Mouse (Mus musculus) layer of hippocampus, adult 18-20 months (tissue): ENCODE results near the gene Bcr. TPM values are rescaled to one million over a fixed set of nuclear protein-coding genes. Genes with fewer than 3 reads are reported as not detected.

Experiments
- DNase-seq, 2 experiments: peaks; one replicate each; pipeline ENCODE4 v3.0.0; 2022; ENCODE audit warnings: low spot score in 2 of 2
- total RNA-seq, 2 experiments: library from RNA; stranded (reverse); gene quantifications; 2 replicates each; pipeline ENCODE4 v1.2.3; 2021

The Bcr gene
- total RNA-seq, 2 experiments from 2014 or later: 132 to 133 TPM

DNA sequence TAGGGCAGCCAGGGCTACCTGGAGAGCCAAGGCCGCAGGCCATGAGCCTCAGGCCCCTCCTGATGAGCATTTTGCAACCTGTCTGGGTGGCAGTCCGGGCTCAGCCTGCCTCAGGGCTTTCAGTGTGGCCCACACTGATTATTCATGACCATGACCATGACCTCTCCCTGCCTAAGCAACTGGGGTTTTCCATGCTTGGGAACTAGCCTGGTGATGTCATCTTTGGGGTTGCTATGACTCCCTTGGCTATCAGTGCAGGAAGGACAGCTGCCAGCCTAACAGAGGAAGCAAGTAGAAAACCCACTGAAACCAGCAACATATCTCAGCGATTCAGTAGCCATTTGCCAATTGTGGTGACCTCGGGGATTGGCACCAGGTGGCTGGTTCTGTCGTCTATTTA is 60.6 kb downstream of the Bcr start:
- peak; percentile 64 to 74 for DNase-seq

- DNase-seq: peak in 1 of 2 experiments; percentile 62
These were observed 65.2 kb downstream of the Bcr start for GRCm38 (mm10) chr10:75125577-75125976.

DNA sequence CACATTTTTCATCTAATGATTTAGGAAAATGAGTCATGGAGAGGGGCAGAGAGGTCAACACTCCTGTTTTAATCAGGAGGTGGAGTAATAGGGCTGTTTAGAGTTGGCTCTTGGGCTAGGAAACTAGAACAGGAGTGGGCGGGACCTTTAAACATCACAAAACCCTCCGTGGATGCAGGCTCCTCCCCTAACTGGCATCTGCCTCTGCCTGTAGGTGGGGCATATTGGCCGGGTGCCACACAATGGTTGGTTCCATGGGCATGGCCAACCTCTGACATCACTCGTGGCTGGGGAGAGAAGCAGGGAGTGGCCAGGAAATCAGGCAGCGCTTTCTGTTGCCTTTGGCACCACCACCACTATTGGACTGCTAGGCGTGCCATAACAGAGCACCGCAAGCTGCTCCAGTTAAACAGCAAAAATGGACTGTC is 68.9 kb downstream of the Bcr start:
- peak; percentile 60 to 72 for DNase-seq

GRCm38 (mm10) chr10:75130372-75131046 is 70.1 kb downstream of the Bcr start:
- no peak for DNase-seq

DNA sequence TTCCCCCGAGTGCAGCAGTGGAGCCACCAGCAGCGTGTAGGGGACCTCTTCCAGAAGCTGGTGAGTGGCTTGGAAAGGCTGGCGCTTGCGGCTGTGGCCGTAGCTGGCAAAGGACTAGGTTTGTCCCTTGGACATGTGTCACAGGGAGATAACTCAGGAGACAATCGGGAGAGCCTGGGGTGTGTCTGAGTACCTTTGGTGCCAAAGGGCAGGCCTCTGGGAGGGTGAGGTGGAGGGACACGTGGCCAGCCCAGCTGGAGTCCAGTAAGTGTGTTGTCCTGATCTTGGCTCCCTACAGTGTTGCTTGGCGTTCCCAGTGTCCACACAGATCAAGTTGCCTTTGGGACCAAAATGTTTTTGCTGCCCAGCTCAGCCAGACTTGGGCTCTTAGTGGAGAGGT is 71.2 kb downstream of the Bcr start:
- no peak for DNase-seq

DNA sequence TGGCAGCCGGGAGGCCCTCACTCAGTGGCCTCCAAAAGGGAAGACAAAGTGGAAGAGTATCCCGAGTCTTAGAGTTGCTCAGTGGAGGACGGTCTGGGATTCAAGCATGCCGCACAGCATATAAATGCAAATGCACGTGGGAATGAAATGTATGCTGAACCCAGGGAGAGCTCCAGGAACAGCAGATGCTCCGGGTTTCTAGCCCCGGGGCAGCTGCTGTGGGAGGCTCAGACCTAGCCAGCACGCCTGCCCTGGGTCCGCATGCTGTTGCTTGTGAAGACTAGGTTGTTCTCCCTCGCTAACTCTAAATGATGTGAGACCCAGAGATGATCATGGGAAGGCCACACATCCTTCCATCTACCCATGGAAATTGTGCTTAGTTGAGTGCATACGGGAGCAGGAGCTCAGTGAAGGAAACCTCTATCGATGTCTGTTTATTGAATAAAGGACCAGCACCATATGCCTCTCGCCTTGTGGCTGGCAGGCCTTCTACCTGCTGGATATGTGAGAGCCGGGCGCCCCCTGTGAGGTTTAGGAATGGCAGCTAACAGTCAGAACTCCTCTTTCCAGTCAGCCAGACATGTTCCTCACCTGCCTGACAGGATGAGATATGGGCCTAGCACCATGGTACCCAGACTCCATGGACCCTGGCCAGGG is 74.6 kb downstream of the Bcr start:
- peak in 1 of 2 experiments; percentile 60 for DNase-seq

DNA sequence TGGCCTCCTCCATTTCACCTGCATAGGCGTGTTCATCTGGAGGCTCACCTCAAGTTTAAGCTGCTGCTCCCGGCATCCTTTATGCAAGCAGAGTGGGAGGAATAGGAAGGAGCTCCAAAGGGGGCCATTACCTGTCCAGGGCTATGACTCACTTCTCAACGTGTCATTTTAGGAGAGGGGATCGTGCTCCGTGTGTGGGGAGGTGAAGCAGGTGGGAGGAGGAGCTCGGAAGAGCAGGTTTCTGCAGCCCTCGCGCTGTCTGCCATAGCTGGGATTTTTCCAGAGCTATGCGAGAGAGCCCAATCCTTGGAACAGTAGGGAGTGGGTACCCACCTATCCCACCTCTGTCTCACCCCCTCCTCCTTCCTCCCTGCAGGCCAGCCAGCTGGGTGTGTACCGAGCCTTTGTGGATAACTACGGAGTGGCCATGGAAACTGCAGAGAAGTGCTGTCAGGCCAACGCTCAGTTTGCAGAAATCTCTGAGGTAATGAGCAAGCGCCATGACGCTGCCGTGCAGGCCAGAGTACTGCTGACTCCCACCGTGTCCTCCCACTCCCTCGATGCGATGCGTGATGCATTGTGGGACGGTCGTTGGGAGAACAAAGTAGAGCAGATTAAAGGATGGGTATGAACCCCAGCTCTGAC is 75.2 kb downstream of the Bcr start:
- peak; percentile 48 to 70 for DNase-seq

GRCm38 (mm10) chr10:75137148-75137547 is 76.8 kb downstream of the Bcr start:
- no peak for DNase-seq

GRCm38 (mm10) chr10:75145221-75145620 is 84.8 kb downstream of the Bcr start:
- DNase-seq: no peak

DNA sequence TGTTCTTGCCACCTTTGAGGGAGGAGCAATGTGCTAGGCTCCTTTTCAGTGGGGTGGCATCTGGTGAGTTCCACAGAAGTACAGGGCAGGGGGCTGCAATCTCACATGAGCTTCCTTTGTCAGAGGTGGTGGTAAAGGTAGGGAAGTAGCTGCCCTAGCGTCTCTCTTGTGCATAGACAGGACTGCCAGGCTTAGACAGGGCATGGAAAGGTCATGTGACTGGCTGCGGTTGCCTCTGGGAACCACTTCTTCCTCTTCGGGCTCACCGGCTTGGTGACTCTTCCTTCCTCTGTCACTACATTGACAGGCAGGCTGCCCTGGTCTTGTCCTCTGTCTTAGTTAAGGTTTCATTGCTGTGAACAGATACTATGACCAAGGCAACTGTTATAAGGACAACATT is 85.6 kb downstream of the Bcr start:
- no peak for DNase-seq

GRCm38 (mm10) chr10:75146619-75147018 is 86.2 kb downstream of the Bcr start:
- DNase-seq: no peak

DNA sequence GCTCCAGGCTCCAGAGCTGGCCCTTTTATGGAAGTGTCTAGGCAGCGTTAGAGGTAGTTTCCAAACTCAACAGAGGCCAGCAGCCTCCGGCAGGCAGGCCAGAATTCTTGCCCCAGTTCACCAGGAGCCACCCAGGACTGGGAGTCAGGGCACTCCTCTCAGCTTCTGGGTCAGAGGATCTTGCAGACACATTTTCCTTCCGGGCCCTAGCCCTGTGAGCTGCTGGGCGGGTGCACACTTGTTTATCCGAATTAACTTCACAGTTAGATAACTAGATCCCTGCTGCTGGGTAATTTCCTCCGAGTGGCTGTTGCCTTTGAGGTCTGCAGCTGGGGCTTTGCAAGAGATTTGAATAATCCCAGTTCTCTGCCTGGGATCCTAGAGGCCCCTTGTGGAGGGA is 87.9 kb downstream of the Bcr start:
- DNase-seq: no peak

GRCm38 (mm10) chr10:75150361-75150760 is 90.0 kb downstream of the Bcr start:
- no peak for DNase-seq

- DNase-seq: peak; percentile 59 to 93
These were observed 90.9 kb downstream of the Bcr start for GRCm38 (mm10) chr10:75151311-75151710.

DNA sequence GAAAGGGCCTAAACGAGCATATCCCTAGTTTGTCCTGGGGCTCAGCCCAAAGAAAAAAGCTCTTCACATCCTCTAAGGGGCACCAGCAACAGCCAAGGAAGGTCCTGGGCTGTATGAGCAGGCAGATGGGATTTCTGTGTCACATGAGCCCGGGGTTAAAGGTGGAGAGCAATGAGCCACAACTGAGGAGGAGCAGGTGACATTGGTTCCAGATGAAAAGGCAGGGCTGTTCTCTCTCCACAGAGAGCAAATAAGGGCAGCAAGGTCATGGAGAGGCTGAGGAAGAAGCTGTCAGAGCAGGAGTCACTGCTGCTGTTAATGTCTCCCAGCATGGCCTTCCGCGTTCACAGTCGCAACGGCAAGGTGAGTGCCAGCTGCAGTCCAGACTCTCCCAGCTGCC is 96.4 kb downstream of the Bcr start:
- DNase-seq: no peak

- DNase-seq: no peak
These were observed 97.3 kb downstream of the Bcr start for GRCm38 (mm10) chr10:75157713-75158112.

DNA sequence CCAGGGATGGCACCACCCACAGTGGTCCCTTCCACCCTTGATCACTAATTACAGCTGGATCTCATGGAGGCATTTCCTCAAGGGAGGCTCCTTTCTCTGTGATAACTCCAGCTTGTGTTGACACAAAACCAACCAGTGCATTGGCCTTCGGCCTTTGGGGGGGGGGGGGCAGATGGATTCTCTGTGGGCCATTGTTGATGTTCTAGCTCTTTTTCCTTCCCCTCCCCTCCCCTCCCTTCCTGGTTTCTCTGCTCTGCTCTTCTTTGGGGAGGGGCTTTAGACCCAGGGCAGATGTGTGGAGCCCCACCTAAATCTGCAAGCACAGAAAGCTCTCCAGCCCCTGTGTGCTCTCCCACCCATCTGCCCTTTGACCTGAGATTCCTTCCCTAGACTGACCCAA is 98.0 kb downstream of the Bcr start:
- DNase-seq: no peak

DNA sequence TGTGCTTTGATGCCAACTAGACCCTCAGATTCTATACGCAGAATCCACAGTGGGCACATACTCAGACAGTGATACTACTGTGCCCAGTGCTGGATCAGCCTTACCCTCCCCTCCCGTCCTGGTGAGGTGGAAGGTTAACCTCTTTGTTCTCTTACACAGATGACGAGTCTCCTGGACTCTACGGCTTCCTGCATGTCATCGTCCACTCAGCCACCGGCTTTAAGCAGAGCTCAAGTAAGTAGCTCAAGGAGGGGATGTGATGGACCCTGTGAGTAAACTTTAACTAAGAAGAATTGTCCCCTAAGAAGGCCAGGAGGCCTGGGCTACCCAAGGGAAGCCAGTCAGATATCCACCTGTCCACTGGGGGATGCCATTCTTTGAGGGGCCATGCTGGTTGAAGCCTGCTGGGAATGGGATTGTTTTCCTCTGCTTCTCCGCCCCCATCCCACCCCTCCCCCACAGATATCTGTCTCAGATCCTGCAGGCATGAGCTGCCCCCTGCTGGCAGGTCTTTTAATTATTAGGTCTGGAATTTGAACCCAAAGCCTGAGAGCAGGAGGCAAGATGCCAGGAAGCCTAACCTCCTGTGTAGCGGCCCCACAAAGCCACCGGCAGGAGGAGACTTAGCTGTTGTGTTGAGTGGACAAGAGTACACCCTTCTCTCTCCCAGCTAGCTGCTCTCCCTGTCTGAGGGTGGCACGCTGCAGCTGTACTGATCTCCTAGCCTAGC is 99.9 kb downstream of the Bcr start:
- peak in 1 of 2 experiments; percentile 44 for DNase-seq

DNA sequence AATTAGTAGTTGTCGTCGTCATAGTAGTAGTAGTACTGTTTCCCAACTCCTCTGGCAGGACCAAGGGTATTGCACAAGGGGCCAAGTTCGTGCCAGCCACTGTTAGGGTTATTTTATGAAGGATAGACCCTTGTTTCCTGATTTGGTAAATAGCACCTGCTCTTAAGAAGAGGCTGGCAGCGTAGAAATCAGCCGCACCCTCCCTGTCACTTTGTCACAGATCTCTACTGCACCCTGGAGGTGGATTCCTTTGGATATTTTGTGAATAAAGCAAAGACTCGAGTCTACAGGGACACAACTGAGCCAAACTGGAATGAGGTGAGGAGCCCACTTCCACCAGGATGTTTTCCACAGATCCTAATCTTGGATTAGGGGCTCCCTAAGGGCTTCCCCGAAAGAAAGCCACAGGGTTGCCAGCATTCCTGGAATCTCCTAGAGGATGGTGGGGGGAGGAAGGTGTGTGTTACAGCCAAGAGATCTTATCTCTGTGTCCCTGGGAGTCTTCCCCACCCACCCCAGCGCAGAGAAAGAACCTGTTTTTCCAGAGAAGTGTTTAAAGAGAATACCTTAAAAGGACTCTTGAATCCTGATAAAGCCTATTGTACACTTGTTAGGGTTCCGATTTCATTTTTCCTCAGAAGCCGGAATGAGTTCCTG is 105.6 kb downstream of the Bcr start:
- DNase-seq: no peak

- DNase-seq: no peak
These were observed 106.2 kb downstream of the Bcr start for GRCm38 (mm10) chr10:75166601-75167000.

DNA sequence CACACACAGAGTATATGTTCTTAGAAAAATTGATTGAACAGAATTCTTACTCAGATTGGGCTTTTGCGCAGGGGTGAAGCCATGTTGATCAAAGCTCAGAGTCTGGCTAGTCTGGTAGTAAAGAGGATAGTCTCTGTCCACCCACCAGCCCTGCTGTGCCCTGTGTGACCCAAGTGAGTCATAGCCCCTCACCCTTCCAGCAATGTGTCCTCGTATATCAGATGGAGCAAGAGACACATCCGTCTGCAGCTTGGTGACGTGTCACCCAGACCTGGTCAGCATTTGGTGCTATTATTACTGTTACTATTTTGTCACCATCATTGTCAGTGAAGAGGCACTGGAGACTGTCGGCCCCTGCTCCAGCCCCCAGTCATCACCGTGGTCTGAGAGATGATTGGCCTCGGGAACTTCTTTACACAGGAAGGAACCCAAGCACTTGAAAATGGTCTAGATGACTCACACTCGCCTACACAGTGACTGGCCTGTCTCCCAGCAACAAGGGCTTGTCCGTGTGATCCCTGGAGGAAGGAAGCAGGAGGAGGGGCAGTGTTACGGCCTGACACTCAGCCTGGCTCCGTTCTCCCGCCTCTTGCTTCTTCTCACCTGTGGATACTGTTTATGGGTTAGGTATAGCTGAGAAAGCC is 109.9 kb downstream of the Bcr start:
- no peak for DNase-seq
